Mouse (Mus musculus): Measurements from ENCODE around the gene Rnpepl1. TPM values are rescaled to one million over a fixed set of nuclear protein-coding genes. Genes with fewer than 3 reads are reported as not detected.
A peak's percentile ranks its signal among the peaks of the same experiment; 100 is the strongest.

Gene Rnpepl1
- total RNA-seq, 2 experiments from 2014 or later: 69.9 to 74.9 TPM

DNA sequence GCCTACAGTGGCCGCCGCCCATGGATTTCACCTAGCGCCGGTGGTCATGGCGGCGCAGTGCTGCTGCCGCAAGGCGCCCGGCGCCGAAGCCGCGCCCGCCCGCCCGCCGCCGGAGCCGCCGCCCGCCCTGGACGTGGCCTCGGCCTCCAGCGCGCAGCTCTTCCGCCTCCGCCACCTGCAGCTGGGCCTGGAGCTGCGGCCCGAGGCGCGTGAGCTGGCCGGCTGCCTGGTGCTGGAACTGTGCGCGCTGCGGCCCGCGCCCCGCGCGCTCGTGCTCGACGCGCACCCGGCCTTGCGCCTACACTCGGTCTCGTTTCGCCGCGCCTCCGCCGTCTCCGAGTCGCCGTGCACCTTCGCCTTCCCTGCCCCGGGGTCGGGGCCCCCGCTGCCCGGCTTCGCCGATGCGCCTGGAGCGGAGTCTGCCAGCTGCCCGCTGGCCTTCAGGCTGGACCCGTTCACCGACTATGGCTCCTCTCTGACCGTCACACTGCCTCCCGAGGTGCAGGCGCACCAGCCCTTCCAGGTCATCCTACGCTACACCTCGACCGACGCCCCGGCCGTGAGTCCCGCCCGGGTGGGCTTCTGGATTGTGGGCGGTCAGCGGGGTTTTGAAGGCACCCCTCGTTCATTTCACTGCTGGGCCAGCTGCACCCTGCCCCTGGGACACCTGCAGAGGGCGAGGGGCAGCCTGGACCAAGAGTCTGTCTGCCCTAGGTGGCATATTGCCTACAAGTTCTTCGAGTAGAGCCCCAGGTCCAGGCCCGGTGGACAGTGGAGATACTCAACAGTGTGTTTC, 540 bp downstream of the Rnpepl1 start:
- intact Hi-C loops (cut with DNase I): loop anchor here (2.0 kb wide), 1 partner anchor 24 kb away; the partner anchor contains the start of gene Capn10
- peak; percentile 83 for DNase-seq
- Histone ChIP-seq H3K27ac (peak overlapping the region; percentile 93), H3K4me3 (peak overlapping the region; percentile 96)
- TF ChIP-seq CTCF (IDR thresholded peaks at IDR 0.05): no peak

DNA sequence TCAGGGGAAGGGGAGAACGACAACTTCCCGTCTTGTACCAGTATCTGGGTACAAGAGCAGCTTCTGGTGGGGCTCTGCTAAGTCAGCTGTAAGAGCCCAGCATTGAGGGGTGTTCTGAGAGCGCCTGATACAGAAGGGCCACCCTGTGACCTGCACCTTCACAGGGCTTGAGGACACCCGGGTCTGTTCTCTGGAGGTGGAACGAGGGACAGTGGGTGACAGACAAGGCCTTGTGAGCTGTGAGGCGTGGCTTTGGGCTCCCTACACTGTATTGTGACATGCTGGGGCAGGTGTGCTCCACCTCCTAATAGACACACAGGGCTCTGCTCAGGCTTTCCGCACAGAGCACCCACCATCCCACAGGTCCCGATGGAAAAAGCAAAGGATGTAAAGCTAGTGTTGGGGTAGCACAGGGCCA, 1.1 kb downstream of the Rnpepl1 start:
- Histone ChIP-seq H3K4me3 (peak overlapping the region; percentile 96), H3K27ac (peak overlapping the region; percentile 93)
- TF ChIP-seq CTCF (IDR thresholded peaks at IDR 0.05): no peak
- intact Hi-C loops (cut with DNase I): loop anchor here (2.0 kb wide), 1 partner anchor 23 kb away; the partner anchor contains the start of gene Capn10
- no peak for DNase-seq

DNA sequence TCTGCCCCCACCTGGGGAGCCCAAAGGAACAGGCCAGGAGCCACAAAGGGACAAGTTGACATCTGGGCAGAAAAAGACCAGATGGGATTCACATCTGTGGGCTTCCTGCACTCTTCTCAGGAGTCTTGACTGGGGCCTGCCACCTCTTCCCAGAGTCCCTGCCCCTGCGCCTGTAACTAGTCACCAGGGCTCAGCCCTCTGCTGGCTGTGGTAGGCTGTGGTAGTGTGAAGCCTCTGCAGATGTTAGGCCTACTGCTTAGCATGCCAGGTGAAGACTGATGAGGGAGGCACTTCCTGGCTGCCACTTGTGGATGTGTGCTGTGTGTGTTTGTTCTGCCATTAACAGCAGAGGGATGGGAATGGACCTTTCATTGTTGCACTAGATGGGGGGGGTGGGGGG, 1.7 kb downstream of the Rnpepl1 start:
- no peak for DNase-seq
- Histone ChIP-seq H3K27ac (no peak overlapping the region; the same call in 1 of the 2 replicates), H3K4me3 (peak overlapping the region; percentile 96)
- TF ChIP-seq CTCF (IDR thresholded peaks at IDR 0.05): no peak
- intact Hi-C loops (cut with DNase I): no loop called here

DNA sequence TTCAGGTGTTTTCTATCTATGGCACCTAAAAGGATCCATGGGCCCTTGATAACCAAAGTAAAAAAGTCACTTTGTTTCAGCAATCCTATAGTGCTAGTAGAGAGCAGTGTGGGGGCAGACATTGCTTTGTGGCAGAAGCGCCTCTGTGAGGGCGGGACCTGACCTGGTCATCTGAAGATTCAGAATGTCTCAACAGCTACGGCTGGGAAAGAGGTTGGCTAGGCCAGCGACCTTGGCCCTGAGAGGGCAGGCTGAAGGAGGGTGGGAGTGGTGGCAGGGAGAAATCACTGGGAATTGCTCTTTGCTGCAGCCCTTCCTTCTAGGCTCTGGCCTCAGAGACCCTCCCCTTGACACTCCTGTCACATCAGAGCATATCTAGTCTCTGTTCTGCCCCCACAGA, 3.7 kb downstream of the Rnpepl1 start:
- no peak overlapping the region for H3K27ac ChIP-seq
- DNase-seq: no peak
- no peak overlapping the region for H3K4me3 ChIP-seq
- TF ChIP-seq CTCF (IDR thresholded peaks at IDR 0.05): no peak
- intact Hi-C loops (cut with DNase I): no loop called here

- H3K27ac ChIP-seq: no peak overlapping the region
- no peak overlapping the region for H3K4me3 ChIP-seq
- intact Hi-C loops (cut with DNase I): no loop called here
- no peak for DNase-seq
- no peak for TF ChIP-seq CTCF (IDR thresholded peaks at IDR 0.05)
Measured at GRCm38 (mm10) chr1:92914993-92915392, 4.4 kb downstream of the Rnpepl1 start.

DNA sequence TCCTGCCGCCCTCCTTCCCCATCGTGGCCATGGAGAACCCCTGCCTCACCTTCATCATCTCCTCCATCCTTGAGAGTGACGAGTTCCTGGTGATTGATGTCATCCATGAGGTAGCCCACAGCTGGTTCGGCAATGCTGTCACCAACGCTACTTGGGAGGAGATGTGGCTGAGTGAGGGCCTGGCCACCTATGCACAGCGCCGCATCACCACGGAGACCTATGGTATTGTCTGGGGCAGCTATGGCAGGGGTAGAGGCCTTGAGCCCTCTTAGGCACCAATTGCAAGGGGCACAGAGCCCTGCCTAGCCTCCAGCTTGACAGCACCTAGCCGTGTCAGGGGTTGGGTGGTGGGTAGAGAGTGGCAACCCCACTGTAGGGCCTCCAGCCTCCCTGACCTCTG, 6.1 kb downstream of the Rnpepl1 start:
- no peak overlapping the region for H3K27ac ChIP-seq
- intact Hi-C loops (cut with DNase I): no loop called here
- DNase-seq: no peak
- no peak overlapping the region for H3K4me3 ChIP-seq
- TF ChIP-seq CTCF (IDR thresholded peaks at IDR 0.05): no peak

- Histone ChIP-seq H3K27ac (no peak overlapping the region), H3K4me3 (no peak overlapping the region)
- TF ChIP-seq CTCF (IDR thresholded peaks at IDR 0.05): no peak
- DNase-seq: no peak
- intact Hi-C loops (cut with DNase I): no loop called here
Measured at GRCm38 (mm10) chr1:92919151-92919550, 8.6 kb downstream of the Rnpepl1 start.

DNA sequence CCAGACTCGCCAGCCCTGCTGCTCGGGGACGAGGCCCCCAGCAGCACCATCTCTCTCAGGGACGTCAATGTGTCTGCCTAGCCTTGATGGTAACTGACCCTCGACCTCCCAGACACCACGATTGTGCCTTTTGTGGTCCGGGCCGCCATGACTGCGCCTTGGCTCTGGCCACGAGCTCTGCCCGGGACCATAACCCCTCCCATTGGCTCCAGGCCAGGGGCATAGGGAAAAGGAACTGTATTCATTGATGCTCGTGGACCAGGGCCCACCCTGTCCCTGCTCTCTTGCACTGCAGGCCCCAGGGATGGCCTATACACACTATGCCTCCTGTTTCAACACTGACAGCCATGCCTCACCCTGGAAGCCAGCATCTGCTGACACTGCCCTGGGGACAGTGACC, 9.2 kb downstream of the Rnpepl1 start:
- no peak for TF ChIP-seq CTCF (IDR thresholded peaks at IDR 0.05)
- Histone ChIP-seq H3K4me3 (no peak overlapping the region), H3K27ac (no peak overlapping the region)
- intact Hi-C loops (cut with DNase I): no loop called here
- peak; percentile 45 for DNase-seq

DNA sequence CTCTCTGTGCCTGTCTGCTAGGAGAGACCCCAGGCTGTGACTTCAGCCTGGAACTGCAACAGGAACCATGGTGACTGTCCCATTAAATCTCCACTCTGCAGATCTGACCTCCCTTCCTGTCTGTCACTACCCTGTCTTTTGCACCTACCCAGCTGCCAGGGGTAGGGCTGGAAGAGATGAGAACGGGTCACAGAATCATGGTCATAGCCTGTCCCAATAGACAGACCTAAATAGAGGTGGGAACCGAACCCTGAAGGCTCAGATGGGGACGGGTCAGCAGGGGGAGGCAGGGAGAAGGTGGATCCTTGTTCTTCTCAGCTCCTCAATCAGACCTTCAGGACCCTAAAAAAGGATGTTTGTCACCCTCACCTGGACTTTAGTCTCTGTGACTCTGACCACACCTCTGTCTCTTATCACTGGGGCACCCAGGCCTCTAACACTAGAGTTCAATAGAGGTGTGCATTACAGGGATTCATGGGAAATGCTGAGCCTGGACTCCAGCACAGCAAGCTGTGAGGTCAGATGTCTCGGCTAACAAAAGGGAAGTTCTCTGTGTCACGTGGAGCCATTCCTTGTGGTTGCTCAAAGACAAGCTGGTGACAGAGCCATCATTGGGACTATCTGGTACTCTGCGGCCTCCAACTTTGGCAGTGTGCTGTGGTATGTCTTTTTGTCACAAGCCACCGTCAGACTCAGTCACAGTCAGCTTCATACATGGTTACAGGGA, 10.1 kb downstream of the Rnpepl1 start:
- TF ChIP-seq CTCF (IDR thresholded peaks at IDR 0.05): no peak
- no peak overlapping the region for H3K4me3 ChIP-seq
- H3K27ac ChIP-seq: no peak overlapping the region
- intact Hi-C loops (cut with DNase I): no loop called here
- DNase-seq: no peak

GRCm38 (mm10) chr1:92921496-92921895, 10.9 kb downstream of the Rnpepl1 start:
- intact Hi-C loops (cut with DNase I): no loop called here
- no peak overlapping the region for H3K27ac ChIP-seq
- DNase-seq: no peak
- TF ChIP-seq CTCF (IDR thresholded peaks at IDR 0.05): no peak
- no peak overlapping the region for H3K4me3 ChIP-seq

- intact Hi-C loops (cut with DNase I): no loop called here
- no peak for DNase-seq
- Histone ChIP-seq H3K4me3 (no peak overlapping the region), H3K27ac (no peak overlapping the region)
- TF ChIP-seq CTCF (IDR thresholded peaks at IDR 0.05): no peak
Measured at GRCm38 (mm10) chr1:92930171-92930706, 19.7 kb downstream of the Rnpepl1 start.

DNA sequence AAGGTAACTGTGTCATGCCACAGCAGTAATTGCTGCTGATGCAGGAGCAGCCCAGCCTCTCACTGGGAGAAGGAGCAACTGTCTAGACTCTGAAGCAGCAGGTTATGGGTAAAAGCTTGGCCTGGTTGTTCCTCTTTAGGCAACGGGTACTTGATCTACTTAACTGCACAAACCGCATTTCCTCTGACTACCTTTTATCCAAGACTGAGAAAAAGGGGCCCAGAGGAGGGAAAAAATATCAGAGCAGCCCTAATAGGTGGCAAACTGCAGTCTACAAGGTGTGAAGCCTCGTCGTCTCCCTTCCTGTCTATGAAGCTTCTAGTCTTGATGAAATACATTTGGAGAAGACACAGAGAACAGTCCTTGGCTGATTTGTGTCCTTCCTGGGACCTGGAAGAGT, 23.0 kb downstream of the Rnpepl1 start:
- Histone ChIP-seq H3K4me3 (peak overlapping the region; percentile 97), H3K27ac (peak overlapping the region; percentile 99)
- TF ChIP-seq CTCF (IDR thresholded peaks at IDR 0.05): no peak
- no peak for DNase-seq
- intact Hi-C loops (cut with DNase I): loop anchor here (2.0 kb wide), 1 partner anchor 23 kb away; the partner anchor contains the start of gene Rnpepl1

Measured in gastrocnemius, adult 2 months (tissue).